Mouse (Mus musculus) C2C12 (cell line): ENCODE data around the gene Lhb.

Experiments used
- CEBPB ChIP-seq: IDR thresholded peaks from one replicate; pipeline ENCODE4 v1.6.1; 2011; ENCODE audit warnings: low read depth, mild to moderate bottlenecking, control low read depth, moderate library complexity
- CTCF ChIP-seq: IDR thresholded peaks from one replicate; pipeline ENCODE4 v1.5.1; 2011; ENCODE audit not compliant: control insufficient read depth, insufficient read depth, insufficient read length
- MYOG ChIP-seq: IDR thresholded peaks from one replicate; pipeline ENCODE4 v1.6.1; 2011; ENCODE audit not compliant: control insufficient read depth, insufficient read length; ENCODE audit errors: extremely low read depth
- USF1 ChIP-seq: IDR thresholded peaks from one replicate; pipeline ENCODE4 v1.6.1; 2011; ENCODE audit warnings: low read depth, mild to moderate bottlenecking, control low read depth, moderate library complexity

GRCm38 (mm10) chr7:45421194-45421593 is 574 bp downstream of the Lhb start:
- no peak for TF ChIP-seq CTCF
- TF ChIP-seq CEBPB: no peak
- no peak for TF ChIP-seq MYOG
- TF ChIP-seq USF1: no peak
